In the genomic region with DNA sequence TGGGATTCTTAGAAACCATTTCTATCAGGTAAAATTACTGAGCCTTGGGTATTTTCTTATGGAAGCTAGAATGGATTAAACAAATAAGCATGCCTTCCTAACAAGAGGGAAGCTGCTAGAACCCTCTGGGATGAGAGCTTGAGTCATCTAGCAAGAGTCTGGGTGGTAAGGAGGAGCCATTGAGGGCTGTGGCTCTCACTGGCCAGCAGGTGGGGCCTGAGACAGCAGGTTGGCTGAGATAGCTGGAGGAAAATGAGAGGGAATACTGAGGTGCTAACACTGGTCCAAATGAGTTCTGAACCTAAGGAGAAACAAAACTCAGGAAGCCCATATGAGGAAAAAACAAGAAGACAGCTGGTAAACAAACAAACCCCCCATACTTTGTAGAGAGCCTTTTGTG, we compare ENCODE assay signal across 10 mouse cellular contexts. TPM values are rescaled to one million over a fixed set of nuclear protein-coding genes. Genes with fewer than 3 reads are reported as not detected.
DNase-seq lines count a peak whose midpoint lies in the region; TF ChIP-seq lines count a peak whose summit lies in the region.
"Had no signal": no experiment of that assay in that cellular context is flagged by ENCODE, and none has a peak within 500 bp of the region (broad histone marks: within the 10 kb centered on the region; RNA-seq: fewer than 3 reads in every experiment).

No protein-coding gene starts in this region.

- no peaks in the 10 kb centered on the region for H3K27me3 ChIP-seq in kidney, adult 2 months (replicated peaks; ENCODE audit: control insufficient read depth, insufficient read depth, low read length)
- peaks cover 11% of the 10 kb centered on the region for H3K27me3 ChIP-seq in C2C12 (ENCODE audit: control insufficient read depth, insufficient read depth, insufficient read length)
- H3K27me3 ChIP-seq: heart, embryonic 13.5 days; limb, embryonic 12.5 days had no signal

- H3K27ac ChIP-seq in kidney, adult 2 months (ENCODE audit: insufficient read depth, low read depth, low read length), result no peak overlapping the region
- H3K27ac ChIP-seq: limb, embryonic 12.5 days had no signal

- H3ac ChIP-seq in C2C12 (ENCODE audit: control insufficient read depth, insufficient read length, low read depth), result no peak overlapping the region

- peak; percentile 49 for DNase-seq in kidney, adult 2 months
- no peak for DNase-seq in kidney, adult 8-10 months
- peak; percentile 64 for DNase-seq in 3T3-L1 (ENCODE audit: low read depth, low spot score)
- DNase-seq in embryo, embryonic 10.5 days (ENCODE audit: low spot score), result peak; percentile 38
- no peak for DNase-seq in layer of hippocampus, postnatal 10 days (ENCODE audit: low spot score in 2 of 2)
- no peak for DNase-seq in layer of hippocampus, postnatal 25 days (ENCODE audit: extremely low spot score in 1 of 2, low spot score in 1 of 2)
- no peak for DNase-seq in neural tube, embryonic 10.5 days (ENCODE audit: extremely low spot score, low spot score)

- no peaks in the 10 kb centered on the region for H3K79me3 ChIP-seq in C2C12 (ENCODE audit: low read depth)

- H3K4me3 ChIP-seq in kidney, adult 2 months (ENCODE audit: insufficient read depth, low read depth, low read length), result no peak overlapping the region
- H3K4me3 ChIP-seq in C2C12 (ENCODE audit: insufficient read depth, poor library complexity, severe bottlenecking), result no peak overlapping the region
- H3K4me3 ChIP-seq: heart, embryonic 13.5 days; limb, embryonic 12.5 days had no signal

- TF ChIP-seq POLR2A in kidney, adult 2 months (IDR thresholded peaks at IDR 0.05; ENCODE audit: low read depth, low read length), result no peak

- no peaks in the 10 kb centered on the region for H3K36me3 ChIP-seq in kidney, adult 2 months (ENCODE audit: control insufficient read depth, insufficient read depth, low read length)
- no peaks in the 10 kb centered on the region for H3K36me3 ChIP-seq in C2C12 (ENCODE audit: control insufficient read depth, insufficient read depth)

- peak; percentile 77 for TF ChIP-seq CTCF in kidney, adult 2 months (conservative IDR thresholded peaks at IDR 0.05; ENCODE audit: insufficient read depth, insufficient read length, low read depth, low read length)
- TF ChIP-seq CTCF in C2C12 (IDR thresholded peaks at IDR 0.05; ENCODE audit: control insufficient read depth, insufficient read depth, insufficient read length), result peak; percentile 15

- H3K4me1 ChIP-seq in kidney, adult 2 months (ENCODE audit: control insufficient read depth, insufficient read depth, low read length), result peaks cover 2% of the 10 kb centered on the region; the same call in 1 of the 2 replicates

- H3K79me2 ChIP-seq in C2C12 (ENCODE audit: control insufficient read depth, insufficient read depth), result no peaks in the 10 kb centered on the region

TF ChIP-seq in C2C12, 6 proteins besides CTCF, POLR2A, EP300 and RAD21:
- TF ChIP-seq CEBPB (IDR thresholded peaks at IDR 0.05; ENCODE audit: low read depth), result no peak
- no peak for TF ChIP-seq FOSL1 (IDR thresholded peaks at IDR 0.05; ENCODE audit: insufficient read depth, low read length, poor library complexity, severe bottlenecking)
- no peak for TF ChIP-seq USF1 (IDR thresholded peaks at IDR 0.05; ENCODE audit: low read depth)
- no peak for TF ChIP-seq MYOG (IDR thresholded peaks at IDR 0.05; ENCODE audit: control insufficient read depth, extremely low read depth, insufficient read length)
- TF ChIP-seq MAX (IDR thresholded peaks at IDR 0.05), result no peak
- TF ChIP-seq MYOD1 (IDR thresholded peaks at IDR 0.05; ENCODE audit: control insufficient read depth, insufficient read length, low read depth), result no peak

RNA-seq across cellular contexts. Expression of gene Abca1, which starts 42.1 kb away (rescaled TPM):
- 8.9 and 9.3 TPM in 2 replicates for polyA plus RNA-seq in kidney, adult 2 months (2012; rRNA removed)
- 0.07 TPM for polyA plus RNA-seq in C2C12 (2012; fragmentation: generic; extraction: Trizol)
- 10 to 100 TPM; 38.2 to 40.5 TPM for total RNA-seq in layer of hippocampus, postnatal 10 days (2021)
- 10 to 100 TPM; 20.3 to 25.1 TPM for total RNA-seq in layer of hippocampus, postnatal 25 days (2021)

Comparison
In these comparisons a context has a peak if more than half of its experiments do, and no peak if none do; other contexts are left out.
1. DNase-seq: peak in kidney, adult 2 months (single experiment), 3T3-L1 (single experiment) and embryo, embryonic 10.5 days (single experiment); none in kidney, adult 8-10 months (0 of 2), layer of hippocampus, postnatal 10 days (0 of 2), layer of hippocampus, postnatal 25 days (0 of 2) and neural tube, embryonic 10.5 days (single experiment).